Mouse (Mus musculus) hindbrain, postnatal 0 days (tissue): ENCODE measurements at regions not wholly inside any gene's neighbourhood (a gene's known extent, or its start where the extent isn't known, plus 50 kb on each side); places are given as distances from the start of the nearest gene placed in this dataset.

Experiments
- ATAC-seq: fragments of 200-750 bp; cut with Nextera tagmentation; 2 replicates; pipeline ENCODE4 v1.8.0; 2017; ENCODE audit warnings: mild to moderate bottlenecking, moderate TSS enrichment, moderate library complexity
- DNase-seq: peaks from one replicate; pipeline ENCODE4 v3.0.0-alpha.2; 2015; ENCODE audit warnings: low spot score
- H3K27ac ChIP-seq: fragments of 300-500 bp; sonication (generic); 2 replicates; pipeline ENCODE4 v1.5.1; 2014; ENCODE audit warnings: mild to moderate bottlenecking
- H3K27me3 ChIP-seq: fragments of 300-500 bp; sonication (generic); 2 replicates; pipeline ENCODE4 v1.6.1; 2014; ENCODE audit warnings: low read length, mixed read lengths; ENCODE audit not compliant: insufficient read depth
- H3K36me3 ChIP-seq: fragments of 300-500 bp; sonication (generic); 2 replicates; pipeline ENCODE4 v1.6.1; 2014; ENCODE audit warnings: low read length, mixed read lengths; ENCODE audit not compliant: insufficient read depth
- H3K4me1 ChIP-seq: fragments of 300-500 bp; sonication (generic); 2 replicates; pipeline ENCODE4 v1.6.1; 2014; ENCODE audit warnings: antibody characterized with exemption, low read length, mixed read lengths; ENCODE audit not compliant: insufficient read depth
- H3K4me2 ChIP-seq: fragments of 300-500 bp; sonication (generic); 2 replicates; pipeline ENCODE4 v1.6.1; 2014; ENCODE audit warnings: low read depth, mild to moderate bottlenecking, low read length, moderate library complexity, mixed read lengths
- H3K4me3 ChIP-seq: fragments of 300-500 bp; sonication (generic); 2 replicates; pipeline ENCODE4 v1.5.1; 2014; ENCODE audit warnings: low read length
- H3K9ac ChIP-seq: fragments of 300-500 bp; sonication (generic); replicated peaks from 2 replicates; pipeline ENCODE4 v1.6.1; 2014; ENCODE audit warnings: mild to moderate bottlenecking, low read length, moderate library complexity, mixed read lengths
- H3K9me3 ChIP-seq: fragments of 300-500 bp; sonication (generic); 2 replicates; pipeline ENCODE4 v1.6.1; 2016; ENCODE audit warnings: low read length, mixed read lengths
- CTCF ChIP-seq: IDR thresholded peaks from 2 replicates; pipeline ENCODE4 v1.5.1; 2016; ENCODE audit warnings: antibody characterized with exemption, control low read depth, low read depth
- WGBS: fragments of 180-500 bp; shearing (Covaris S2); extraction: QIAGEN DNeasy Blood & Tissue Kit; methylation state at CpG from one replicate; pipeline ENCODE4 v1.1.7; 2014; 5-methylcytosine and 5-hydroxymethylcytosine counted together

- ATAC-seq: no peak
- no peak for TF ChIP-seq CTCF
- Histone ChIP-seq H3K27me3 (no peaks in the 10 kb centered on the region), H3K9ac (no peak overlapping the region), H3K36me3 (no peaks in the 10 kb centered on the region), H3K4me1 (peaks cover 18% of the 10 kb centered on the region), H3K4me2 (no peak overlapping the region), H3K27ac (no peak overlapping the region), H3K4me3 (no peak overlapping the region), H3K9me3 (no peaks in the 10 kb centered on the region)
- WGBS: 58% methylated on average over 2 of the region's 2 CpGs
- no peak for DNase-seq
Measured at GRCm38 (mm10) chr6:89037392-89037791, 135.3 kb downstream of the Tpra1 start.

DNA sequence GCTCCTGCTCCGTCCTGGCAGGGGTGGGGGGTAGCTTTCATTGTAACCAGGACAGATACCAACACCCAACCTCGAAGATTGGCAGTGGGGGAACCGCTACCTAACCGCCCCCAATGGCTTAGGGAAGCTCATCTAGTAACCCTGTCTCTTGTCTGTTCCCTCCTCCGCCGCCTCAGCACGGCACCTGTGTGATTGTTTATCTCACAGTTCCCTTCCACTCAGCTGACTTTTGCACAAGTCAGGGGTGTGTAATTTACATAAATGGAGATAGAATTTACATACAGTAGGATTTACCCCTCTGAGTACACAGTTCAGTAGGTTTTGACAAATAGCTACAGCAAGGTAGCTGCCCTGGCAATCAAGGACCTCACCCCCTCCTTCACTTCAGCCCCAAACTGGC lies 135.8 kb downstream of the Tpra1 start:
- Histone ChIP-seq H3K27ac (no peak overlapping the region), H3K9me3 (no peaks in the 10 kb centered on the region), H3K4me3 (no peak overlapping the region), H3K4me1 (peaks cover 18% of the 10 kb centered on the region), H3K36me3 (no peaks in the 10 kb centered on the region), H3K27me3 (no peaks in the 10 kb centered on the region), H3K9ac (no peak overlapping the region), H3K4me2 (no peak overlapping the region)
- 69% methylated on average over 7 of the region's 7 CpGs for WGBS
- ATAC-seq (no peak), DNase-seq (no peak)
- TF ChIP-seq CTCF: no peak

DNA sequence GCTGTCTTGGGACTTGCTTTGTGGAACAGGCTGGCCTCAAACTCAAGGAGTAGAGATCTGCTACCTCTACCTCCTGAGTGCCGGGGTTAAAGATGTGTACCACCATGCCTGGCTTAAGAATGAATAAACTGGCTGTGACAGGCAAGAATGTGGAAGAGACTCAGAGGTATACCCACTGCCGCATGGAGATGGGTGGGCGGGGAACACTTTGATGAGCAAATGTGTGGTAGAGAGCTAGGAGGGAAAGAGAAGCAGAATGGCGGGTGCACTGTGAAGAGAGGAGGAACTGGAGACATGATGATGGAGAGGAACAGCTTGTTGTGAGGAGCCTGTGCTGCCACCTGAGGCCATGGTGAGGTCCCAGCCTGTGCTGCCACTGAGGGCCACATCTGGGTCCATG lies 138.9 kb downstream of the Tpra1 start:
- no peak overlapping the region for H3K27ac ChIP-seq

DNA sequence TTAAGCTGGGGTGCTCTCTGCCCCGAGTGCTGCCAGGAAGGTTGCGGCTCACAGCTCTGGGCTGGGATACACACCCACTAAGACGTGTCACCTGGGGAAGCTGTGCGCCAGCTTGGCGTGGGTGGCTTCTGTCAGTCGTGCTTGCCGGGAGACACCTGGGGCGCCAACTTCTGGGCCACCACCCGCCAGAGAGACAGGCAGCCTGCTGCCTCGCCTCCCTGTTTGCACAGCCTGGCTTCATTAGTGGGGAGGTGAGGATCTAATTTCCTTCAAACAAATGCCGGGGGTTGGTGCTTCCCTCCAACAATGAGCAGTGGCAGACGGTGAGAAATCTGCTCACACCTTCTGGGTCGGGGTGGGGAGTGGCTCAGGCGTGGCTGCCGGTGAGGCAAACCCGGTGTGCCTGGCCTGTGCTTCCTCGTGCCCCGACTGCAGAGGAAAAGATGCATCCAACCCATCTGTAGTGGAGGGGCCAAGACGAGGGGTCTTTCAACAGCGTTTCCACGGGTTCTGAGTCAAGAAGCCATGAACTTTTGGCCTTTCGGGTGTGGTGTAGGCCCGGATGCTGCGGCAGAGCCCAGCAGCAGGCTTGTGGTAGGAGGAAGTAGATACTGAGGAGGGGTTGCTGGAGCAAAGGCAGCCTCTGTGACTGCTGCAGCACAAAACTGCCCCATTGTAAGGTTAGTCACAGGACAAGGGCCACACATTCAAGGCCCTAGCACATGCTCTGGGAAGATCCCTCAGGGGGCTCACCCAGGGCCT lies 140.6 kb downstream of the Tpra1 start:
- Histone ChIP-seq H3K27me3 (no peaks in the 10 kb centered on the region), H3K4me1 (no peaks in the 10 kb centered on the region), H3K9ac (no peak overlapping the region), H3K4me3 (no peak overlapping the region), H3K27ac (no peak overlapping the region), H3K4me2 (no peak overlapping the region), H3K36me3 (no peaks in the 10 kb centered on the region), H3K9me3 (no peaks in the 10 kb centered on the region)
- DNase-seq (no peak), ATAC-seq (no peak)
- no peak for TF ChIP-seq CTCF
- 66% methylated on average over 24 of the region's 24 CpGs for WGBS

More for the DNA sequence above, 138.9 kb downstream of the Tpra1 start:
- Histone ChIP-seq H3K9me3 (no peaks in the 10 kb centered on the region), H3K36me3 (no peaks in the 10 kb centered on the region), H3K27me3 (no peaks in the 10 kb centered on the region), H3K4me3 (no peak overlapping the region), H3K4me1 (peaks cover 3% of the 10 kb centered on the region), H3K9ac (no peak overlapping the region), H3K4me2 (no peak overlapping the region)
- WGBS: 93% methylated on average over 4 of the region's 4 CpGs
- ATAC-seq (no peak), DNase-seq (no peak)
- TF ChIP-seq CTCF: no peak

DNA sequence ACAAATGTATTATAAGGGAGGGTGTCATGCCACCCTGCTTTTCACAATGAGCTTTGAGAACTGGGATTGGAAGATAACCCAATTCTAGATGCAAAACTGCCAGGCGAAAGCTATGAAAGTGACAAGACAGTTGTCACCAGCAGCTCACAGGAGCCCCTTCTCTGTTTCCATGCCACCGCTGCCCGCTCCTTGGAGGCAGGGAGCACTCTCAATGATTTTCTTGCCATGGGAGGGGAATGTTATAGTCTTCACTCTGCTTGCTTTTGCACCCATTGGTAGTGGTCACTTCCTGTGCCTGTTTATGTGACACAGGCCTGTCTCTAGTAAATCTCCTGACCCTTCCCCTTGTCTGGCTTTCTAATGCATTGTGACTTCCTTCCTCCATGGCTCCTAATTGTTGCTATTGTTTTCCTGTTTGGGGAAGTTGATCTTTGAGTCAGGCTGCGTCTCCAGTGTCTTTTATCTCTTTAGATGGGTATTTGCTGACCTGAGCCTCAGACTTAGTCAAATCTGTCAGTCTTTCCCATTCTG lies 143.4 kb downstream of the Tpra1 start:
- ATAC-seq: no peak
- Histone ChIP-seq H3K4me3 (no peak overlapping the region), H3K4me1 (0 out of 2 replicates have a peak, but pooled peaks cover 5% of the 10 kb centered on the region), H3K27me3 (no peaks in the 10 kb centered on the region), H3K36me3 (no peaks in the 10 kb centered on the region), H3K4me2 (no peak overlapping the region), H3K9me3 (no peaks in the 10 kb centered on the region), H3K27ac (no peak overlapping the region), H3K9ac (no peak overlapping the region)
- WGBS: 83% methylated on average over 4 of the region's 4 CpGs
- DNase-seq: no peak
- no peak for TF ChIP-seq CTCF

DNA sequence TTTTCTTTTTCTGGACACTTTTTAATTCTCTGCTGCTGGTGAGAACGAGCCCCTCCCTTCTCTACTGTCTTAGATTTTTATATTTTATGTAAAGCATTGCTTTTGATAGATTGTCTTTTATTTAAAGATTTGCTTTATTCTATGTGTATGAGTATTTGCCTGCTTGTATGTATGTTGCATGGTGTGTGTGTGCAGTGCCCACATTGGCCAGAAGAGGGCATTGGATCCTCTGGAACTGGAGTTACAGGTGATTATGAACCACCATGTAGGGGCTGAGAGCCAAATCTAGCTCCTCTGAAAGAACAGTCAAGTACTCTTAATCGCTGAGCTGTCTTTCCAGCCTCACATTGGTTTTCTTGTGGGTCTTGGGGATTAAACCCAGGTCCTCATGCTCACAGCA lies 144.4 kb downstream of the Tpra1 start:
- Histone ChIP-seq H3K9ac (no peak overlapping the region), H3K27me3 (no peaks in the 10 kb centered on the region), H3K4me1 (0 out of 2 replicates have a peak, but pooled peaks cover 5% of the 10 kb centered on the region), H3K9me3 (no peaks in the 10 kb centered on the region), H3K4me2 (no peak overlapping the region), H3K4me3 (no peak overlapping the region), H3K36me3 (no peaks in the 10 kb centered on the region), H3K27ac (no peak overlapping the region)
- 89% methylated on average over 2 of the region's 2 CpGs for WGBS
- DNase-seq: no peak
- ATAC-seq: no peak
- TF ChIP-seq CTCF: peak; percentile 56
